Mouse (Mus musculus): ENCODE measurements around the gene Fam213a. TPM values are rescaled to one million over a fixed set of nuclear protein-coding genes. Genes with fewer than 3 reads are reported as not detected.

The Fam213a gene
- polyA plus RNA-seq, 1 experiment from 2014 or later, result 96.5 TPM

DNA sequence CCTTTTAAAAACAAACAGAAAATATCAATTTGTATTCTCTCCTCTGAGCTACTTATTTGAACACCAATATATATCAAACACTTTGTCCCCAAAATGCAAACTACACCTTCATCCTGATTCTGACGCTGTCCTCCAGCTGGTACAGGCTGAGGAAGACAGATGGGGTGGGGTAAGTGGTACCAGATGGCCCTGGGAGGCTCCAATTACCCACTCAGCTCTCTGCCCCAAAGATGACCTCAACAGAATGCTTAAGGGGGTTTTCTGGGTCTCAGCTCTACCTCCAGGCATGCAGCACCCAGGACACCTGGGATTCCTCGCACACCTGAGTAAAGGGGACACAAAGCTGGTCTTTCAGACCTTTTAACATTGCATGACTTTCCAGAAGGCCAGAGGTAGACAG is 60.9 kb downstream of the Fam213a start:
- ATAC-seq (ENCODE audit: low read depth), result no peak
- Histone ChIP-seq H3K4me2 (ENCODE audit: low read depth, low read length) (no peak overlapping the region), H3K9ac (ENCODE audit: low read depth, low read length) (no peak overlapping the region), H3K27ac (ENCODE audit: low read length) (no peak overlapping the region), H3K9me3 (replicated peaks; ENCODE audit: control insufficient read depth, low read length) (no peaks in the 10 kb centered on the region), H3K4me3 (ENCODE audit: low read depth, low read length) (no peak overlapping the region), H3K4me1 (ENCODE audit: control insufficient read depth, low read depth, low read length) (peaks cover 61% of the 10 kb centered on the region), H3K27me3 (ENCODE audit: control insufficient read depth, insufficient read depth, low read depth, low read length) (no peaks in the 10 kb centered on the region), H3K36me3 (ENCODE audit: control insufficient read depth, insufficient read depth) (no peaks in the 10 kb centered on the region)
- WGBS (ENCODE audit: insufficient replicate concordance), result 67% methylated on average over 2 of the region's 2 CpGs

DNA sequence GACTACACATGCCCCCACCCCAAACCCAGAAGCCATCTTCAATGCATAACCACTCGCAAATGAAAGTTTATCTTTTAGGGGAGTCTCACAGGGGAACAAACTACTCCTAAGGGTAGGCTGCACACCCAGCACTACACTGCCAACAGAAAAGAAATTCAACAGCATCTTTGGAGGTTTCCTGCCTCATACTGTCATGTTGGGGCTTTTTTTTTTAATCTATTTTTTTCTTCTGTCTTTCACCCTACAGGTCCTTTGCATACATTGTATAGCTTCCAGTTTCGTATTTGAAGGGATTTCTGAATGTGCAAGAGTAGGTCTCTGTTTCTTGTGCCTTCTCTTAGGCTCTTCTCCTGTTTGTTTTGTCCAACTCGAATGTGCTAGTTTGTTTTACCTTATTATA is 61.3 kb downstream of the Fam213a start:
- Histone ChIP-seq H3K9me3 (replicated peaks; ENCODE audit: control insufficient read depth, low read length) (no peaks in the 10 kb centered on the region), H3K27ac (ENCODE audit: low read length) (no peak overlapping the region), H3K36me3 (ENCODE audit: control insufficient read depth, insufficient read depth) (no peaks in the 10 kb centered on the region), H3K4me3 (ENCODE audit: low read depth, low read length) (no peak overlapping the region), H3K4me1 (ENCODE audit: control insufficient read depth, low read depth, low read length) (peaks cover 63% of the 10 kb centered on the region), H3K9ac (ENCODE audit: low read depth, low read length) (no peak overlapping the region), H3K27me3 (ENCODE audit: control insufficient read depth, insufficient read depth, low read depth, low read length) (no peaks in the 10 kb centered on the region), H3K4me2 (ENCODE audit: low read depth, low read length) (no peak overlapping the region)
- 63% methylated on average over 3 of the region's 3 CpGs for WGBS (ENCODE audit: insufficient replicate concordance)
- ATAC-seq (ENCODE audit: low read depth), result no peak

- no peak overlapping the region for H3K9ac ChIP-seq (ENCODE audit: low read depth, low read length)
- peaks cover 47% of the 10 kb centered on the region for H3K4me1 ChIP-seq (ENCODE audit: control insufficient read depth, low read depth, low read length)
- H3K4me3 ChIP-seq (ENCODE audit: low read depth, low read length), result no peak overlapping the region
- 63% methylated on average over 7 of the region's 7 CpGs for WGBS (ENCODE audit: insufficient replicate concordance)
- no peak overlapping the region; the same call in 1 of the 2 replicates for H3K27ac ChIP-seq (ENCODE audit: low read length)
- no peak overlapping the region for H3K4me2 ChIP-seq (ENCODE audit: low read depth, low read length)
- no peak for ATAC-seq (ENCODE audit: low read depth)
- no peaks in the 10 kb centered on the region for H3K9me3 ChIP-seq (replicated peaks; ENCODE audit: control insufficient read depth, low read length)
- H3K27me3 ChIP-seq (ENCODE audit: control insufficient read depth, insufficient read depth, low read depth, low read length), result no peaks in the 10 kb centered on the region
- no peaks in the 10 kb centered on the region for H3K36me3 ChIP-seq (ENCODE audit: control insufficient read depth, insufficient read depth)
Observed at GRCm38 (mm10) chr14:40949730-40950614, 63.6 kb downstream of the Fam213a start.

- peaks cover 37% of the 10 kb centered on the region for H3K4me1 ChIP-seq (ENCODE audit: control insufficient read depth, low read depth, low read length)
- H3K27ac ChIP-seq (ENCODE audit: low read length), result no peak overlapping the region
- WGBS (ENCODE audit: insufficient replicate concordance), result 59% methylated on average over 3 of the region's 3 CpGs
- no peaks in the 10 kb centered on the region for H3K9me3 ChIP-seq (replicated peaks; ENCODE audit: control insufficient read depth, low read length)
- no peaks in the 10 kb centered on the region for H3K27me3 ChIP-seq (ENCODE audit: control insufficient read depth, insufficient read depth, low read depth, low read length)
- H3K4me3 ChIP-seq (ENCODE audit: low read depth, low read length), result no peak overlapping the region
- no peak overlapping the region for H3K4me2 ChIP-seq (ENCODE audit: low read depth, low read length)
- H3K36me3 ChIP-seq (ENCODE audit: control insufficient read depth, insufficient read depth), result no peaks in the 10 kb centered on the region
- H3K9ac ChIP-seq (ENCODE audit: low read depth, low read length), result no peak overlapping the region
- ATAC-seq (ENCODE audit: low read depth), result no peak
Observed at GRCm38 (mm10) chr14:40949047-40949446, 64.5 kb downstream of the Fam213a start.

DNA sequence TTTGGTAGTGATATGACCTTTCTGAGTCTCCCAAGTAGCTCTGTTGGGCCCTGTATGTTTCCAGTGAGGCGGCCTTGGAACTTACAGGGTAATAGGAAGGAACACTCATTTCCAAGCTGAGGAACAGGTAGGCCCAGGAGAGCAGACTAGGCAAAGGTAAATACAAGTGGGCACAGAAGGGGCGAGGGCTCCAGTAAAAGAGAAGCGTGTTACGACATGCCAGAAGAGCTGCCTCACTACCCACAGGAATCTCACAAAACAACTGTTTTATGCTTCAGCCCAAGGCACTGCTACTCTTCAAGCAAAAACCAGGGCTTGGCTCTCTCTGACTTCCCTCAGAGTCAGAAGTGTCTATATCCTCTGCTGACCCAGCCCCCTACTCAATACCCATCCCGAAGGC is 65.1 kb downstream of the Fam213a start:
- peak overlapping the region; percentile 71 for H3K4me2 ChIP-seq (ENCODE audit: low read depth, low read length)
- no peak overlapping the region for H3K4me3 ChIP-seq (ENCODE audit: low read depth, low read length)
- no peaks in the 10 kb centered on the region for H3K36me3 ChIP-seq (ENCODE audit: control insufficient read depth, insufficient read depth)
- H3K4me1 ChIP-seq (ENCODE audit: control insufficient read depth, low read depth, low read length), result peaks cover 40% of the 10 kb centered on the region
- H3K27me3 ChIP-seq (ENCODE audit: control insufficient read depth, insufficient read depth, low read depth, low read length), result no peaks in the 10 kb centered on the region
- 0 out of 2 replicates have a peak overlapping the region, but pooled peaks have one; percentile 9 for H3K9ac ChIP-seq (ENCODE audit: low read depth, low read length)
- WGBS (ENCODE audit: insufficient replicate concordance), result 81% methylated on average over 5 of the region's 5 CpGs
- no peak for ATAC-seq (ENCODE audit: low read depth)
- no peaks in the 10 kb centered on the region for H3K9me3 ChIP-seq (replicated peaks; ENCODE audit: control insufficient read depth, low read length)
- H3K27ac ChIP-seq (ENCODE audit: low read length), result peak overlapping the region; percentile 95

DNA sequence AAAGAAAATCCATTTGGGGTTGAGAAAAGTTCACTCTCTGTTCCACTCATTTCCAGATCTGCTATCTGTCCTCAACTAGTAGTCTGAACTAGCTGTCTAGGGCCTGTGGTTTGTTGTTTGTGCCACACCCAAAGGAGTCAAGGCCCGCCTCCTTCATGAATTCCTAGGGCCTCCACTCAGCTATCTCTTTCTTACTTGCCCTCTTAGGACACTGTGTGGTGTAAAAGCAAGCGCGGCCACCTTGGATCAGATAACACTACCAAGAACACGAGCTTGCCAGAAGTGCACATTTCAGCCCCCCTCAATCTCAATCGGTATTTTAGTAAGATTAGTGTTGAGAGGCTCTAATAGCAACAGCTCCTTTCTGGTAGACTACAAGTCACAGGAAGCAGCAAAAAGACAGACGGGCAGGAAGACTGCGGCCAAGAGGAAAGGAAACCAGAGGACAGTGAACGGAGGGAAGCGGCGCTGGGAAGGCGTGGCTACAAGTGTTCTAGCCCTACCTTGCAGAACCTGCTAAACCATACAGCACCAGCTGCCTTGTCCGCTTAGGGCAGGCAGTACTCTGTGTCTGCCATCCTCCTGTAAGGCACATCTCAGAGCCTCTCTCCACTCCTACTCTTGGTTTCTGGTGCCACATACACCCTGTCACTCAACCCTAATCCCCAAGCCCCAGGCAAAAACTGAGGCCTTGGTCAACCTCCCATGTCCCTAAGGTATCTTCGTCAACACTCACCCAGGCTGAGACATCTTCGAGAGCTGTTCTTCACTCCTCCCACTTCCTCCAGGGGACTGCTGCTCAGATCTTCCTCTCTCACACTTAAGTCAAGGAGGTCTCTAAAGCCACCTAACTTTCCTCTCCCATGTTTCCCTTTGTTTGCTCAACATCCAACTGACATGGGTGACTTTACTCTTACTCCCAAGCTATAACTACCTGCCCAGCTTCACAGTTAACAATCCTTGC is 65.9 kb downstream of the Fam213a start:
- Histone ChIP-seq H3K27ac (ENCODE audit: low read length) (peak overlapping the region; percentile 95), H3K4me2 (ENCODE audit: low read depth, low read length) (peak overlapping the region; percentile 71), H3K27me3 (ENCODE audit: control insufficient read depth, insufficient read depth, low read depth, low read length) (no peaks in the 10 kb centered on the region), H3K4me1 (ENCODE audit: control insufficient read depth, low read depth, low read length) (peaks cover 41% of the 10 kb centered on the region), H3K4me3 (ENCODE audit: low read depth, low read length) (peak overlapping the region; percentile 47), H3K36me3 (ENCODE audit: control insufficient read depth, insufficient read depth) (no peaks in the 10 kb centered on the region), H3K9me3 (replicated peaks; ENCODE audit: control insufficient read depth, low read length) (no peaks in the 10 kb centered on the region), H3K9ac (ENCODE audit: low read depth, low read length) (peak overlapping the region; percentile 35)
- 16% methylated on average over 14 of the region's 14 CpGs for WGBS (ENCODE audit: insufficient replicate concordance)
- peak; percentile 93 for ATAC-seq (ENCODE audit: low read depth)

- no peak for ATAC-seq (ENCODE audit: low read depth)
- Histone ChIP-seq H3K4me1 (ENCODE audit: control insufficient read depth, low read depth, low read length) (peaks cover 26% of the 10 kb centered on the region), H3K9me3 (replicated peaks; ENCODE audit: control insufficient read depth, low read length) (no peaks in the 10 kb centered on the region), H3K27ac (ENCODE audit: low read length) (no peak overlapping the region), H3K27me3 (ENCODE audit: control insufficient read depth, insufficient read depth, low read depth, low read length) (no peaks in the 10 kb centered on the region), H3K4me2 (ENCODE audit: low read depth, low read length) (no peak overlapping the region), H3K9ac (ENCODE audit: low read depth, low read length) (no peak overlapping the region), H3K4me3 (ENCODE audit: low read depth, low read length) (no peak overlapping the region), H3K36me3 (ENCODE audit: control insufficient read depth, insufficient read depth) (no peaks in the 10 kb centered on the region)
- WGBS (ENCODE audit: insufficient replicate concordance), result 59% methylated on average over 2 of the region's 2 CpGs
Observed at GRCm38 (mm10) chr14:40943802-40944201, 69.8 kb downstream of the Fam213a start.

Measured in liver, embryonic 16.5 days (tissue).